Mouse (Mus musculus): ENCODE data around the gene Gm49776.
A peak's percentile ranks its signal among the peaks of the same experiment; 100 is the strongest.
"Not testable (repeated sequence)": the region's sequence is repeated elsewhere in the genome, so short reads cannot be mapped to it uniquely, and the experiment has no call there.

Gm49776 gene

GRCm38 (mm10) chr16:18258221-18258620 lies at the start of gene Gm49776:
Gene Gm49776 (minus strand): TSS chr16:18258321.
- no peak for DNase-seq (ENCODE audit: low read depth in 1 of 2, low spot score in 2 of 2)

GRCm38 (mm10) chr16:18289614-18290013 lies 31.5 kb upstream of the Gm49776 start:
- not testable (repeated sequence) for DNase-seq (ENCODE audit: low read depth in 1 of 2, low spot score in 2 of 2)

DNA sequence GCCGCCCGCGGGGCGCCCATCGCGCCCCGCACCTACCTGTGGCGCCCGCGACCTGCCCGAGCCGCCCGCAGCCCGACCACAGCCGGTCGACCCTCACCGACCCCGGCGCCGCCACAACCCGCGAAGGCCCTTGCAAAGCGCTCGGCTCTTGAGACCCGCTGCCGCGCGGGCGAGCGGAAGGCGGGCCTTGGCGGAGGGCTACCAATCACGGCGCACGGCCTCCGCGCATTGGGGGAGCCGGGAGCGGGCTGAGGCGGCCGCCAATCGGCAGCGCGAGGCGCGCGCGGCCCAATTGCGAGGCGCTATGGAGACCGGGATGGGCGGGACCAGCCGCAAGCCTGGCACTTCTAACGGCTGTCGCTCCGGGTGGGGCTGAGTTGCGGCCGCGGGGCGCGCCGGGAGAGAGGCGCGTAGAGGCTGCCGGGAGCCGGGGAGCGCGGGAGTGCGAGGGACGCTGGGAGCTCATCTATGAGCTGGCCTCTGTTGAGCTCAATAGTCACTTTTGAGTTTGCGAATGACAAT lies 31.0 kb upstream of the Gm49776 start, which contains the start of gene Dgcr8:
TSS of gene Dgcr8 (minus strand) at position 180 of the 522 bp plus-strand sequence.
- peak; percentile 93 to 96 for DNase-seq (ENCODE audit: low read depth in 1 of 2, low spot score in 2 of 2)

GRCm38 (mm10) chr16:18288581-18289061 lies 30.5 kb upstream of the Gm49776 start:
- DNase-seq (ENCODE audit: low read depth in 1 of 2, low spot score in 2 of 2): no peak

DNA sequence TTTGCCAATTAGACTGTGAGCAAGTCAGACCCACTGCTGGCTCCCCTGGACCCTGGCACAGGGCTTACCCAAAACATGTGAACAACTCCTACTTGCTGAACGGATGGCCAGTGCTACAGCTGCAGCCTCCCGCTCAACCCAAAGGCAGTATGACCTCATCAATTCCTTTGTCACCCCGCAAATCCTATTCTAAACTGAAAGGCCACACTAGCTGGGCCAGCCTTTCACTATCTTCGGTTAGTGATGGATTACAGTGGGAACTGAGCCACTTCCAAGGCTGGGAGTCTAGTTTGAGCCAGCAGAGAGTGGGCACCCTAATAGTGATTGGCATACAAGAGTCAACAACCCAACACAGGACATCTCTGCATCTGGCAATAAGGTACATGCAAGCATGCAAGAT lies 30.0 kb upstream of the Gm49776 start:
- no peak for DNase-seq (ENCODE audit: low read depth in 1 of 2, low spot score in 2 of 2)

GRCm38 (mm10) chr16:18275166-18275565 lies 17.0 kb upstream of the Gm49776 start:
- DNase-seq (ENCODE audit: low read depth in 1 of 2, low spot score in 2 of 2): no peak

DNA sequence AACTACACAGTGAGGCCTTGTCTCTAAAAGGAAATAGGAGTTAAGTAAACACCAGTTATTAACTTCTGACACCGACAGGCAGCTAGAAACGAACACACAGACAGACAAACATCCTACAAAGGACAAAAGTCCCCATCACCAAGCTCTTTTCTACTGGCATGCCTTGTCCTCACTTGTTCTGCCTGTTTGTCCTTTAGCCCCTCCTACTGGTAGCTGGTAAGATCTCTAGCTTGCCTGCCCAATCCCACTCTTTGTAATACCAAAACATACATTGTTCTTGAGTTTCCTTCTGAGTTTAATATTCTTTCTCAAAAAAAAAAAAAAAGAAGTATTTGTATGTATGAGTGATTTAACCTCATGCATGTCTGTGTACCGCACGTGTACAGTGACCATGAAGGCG lies 10.1 kb upstream of the Gm49776 start:
- no peak for DNase-seq (ENCODE audit: low read depth in 1 of 2, low spot score in 2 of 2)

DNA sequence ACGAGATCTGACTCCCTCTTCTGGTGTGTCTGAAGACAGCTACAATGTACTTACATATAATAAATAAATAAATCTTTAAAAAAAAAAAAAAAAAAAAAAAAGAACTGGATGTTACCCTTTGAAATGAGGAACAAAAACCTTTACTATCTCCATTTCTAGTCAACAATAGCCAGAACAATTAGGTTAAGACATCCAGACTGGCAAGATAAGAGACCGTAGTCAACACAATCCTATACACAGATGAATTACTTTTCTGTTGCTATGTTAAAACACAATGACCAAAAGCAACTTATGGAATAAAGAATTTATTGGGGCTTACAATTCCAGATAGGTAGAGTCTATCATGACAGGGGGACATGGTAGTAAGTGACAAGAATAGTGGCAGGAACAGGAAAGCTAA lies 6.9 kb upstream of the Gm49776 start:
- no peak for DNase-seq (ENCODE audit: low read depth in 1 of 2, low spot score in 2 of 2)

DNA sequence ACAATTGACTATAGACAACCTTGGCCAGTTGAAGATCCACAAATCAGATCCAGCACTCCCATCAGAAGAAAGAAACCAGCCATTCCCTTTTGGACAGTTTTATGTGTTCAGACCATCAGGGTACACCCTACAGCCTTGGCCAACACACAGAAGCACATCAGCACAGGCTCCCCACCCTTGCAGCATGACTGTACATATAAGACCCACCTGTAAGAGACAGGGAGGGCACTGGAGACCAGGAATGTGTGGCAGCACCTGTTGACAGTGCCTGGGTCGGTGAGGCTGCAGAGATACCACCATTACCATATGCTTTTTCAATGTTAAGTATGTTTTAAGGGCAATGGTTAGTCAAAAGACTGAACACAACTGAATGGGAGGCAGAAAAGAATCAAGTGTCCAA lies 4.3 kb downstream of the Gm49776 start:
- DNase-seq (ENCODE audit: low read depth in 1 of 2, low spot score in 2 of 2): no peak

DNA sequence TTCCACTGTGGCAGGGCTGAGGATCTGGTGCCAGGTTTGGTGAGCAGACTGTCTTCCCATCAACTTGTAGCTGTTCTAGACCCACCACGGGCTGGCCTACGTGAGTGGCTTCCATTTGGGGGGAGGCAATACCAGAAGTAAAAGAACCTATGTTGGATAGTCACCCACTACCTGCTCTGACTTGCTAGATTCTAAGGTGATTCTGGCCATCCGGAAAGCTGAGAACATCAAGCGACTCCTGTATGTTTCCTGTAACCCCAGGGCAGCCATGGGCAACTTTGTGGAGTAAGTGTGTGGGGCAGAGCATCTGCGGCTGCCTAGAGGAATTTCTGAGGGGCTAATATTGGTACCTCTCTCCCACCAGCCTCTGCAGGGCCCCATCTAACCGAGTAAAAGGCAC lies 5.4 kb downstream of the Gm49776 start:
- no peak for DNase-seq (ENCODE audit: low read depth in 1 of 2, low spot score in 2 of 2)

- no peak for DNase-seq (ENCODE audit: low read depth in 1 of 2, low spot score in 2 of 2)
Measured at GRCm38 (mm10) chr16:18250828-18251790, 7.0 kb downstream of the Gm49776 start.

GRCm38 (mm10) chr16:18250231-18250630 lies 7.9 kb downstream of the Gm49776 start:
- DNase-seq (ENCODE audit: low read depth in 1 of 2, low spot score in 2 of 2): no peak

GRCm38 (mm10) chr16:18249364-18249967 lies 8.7 kb downstream of the Gm49776 start:
- DNase-seq (ENCODE audit: low read depth in 1 of 2, low spot score in 2 of 2): peak; percentile 59 to 66

- peak; percentile 97 to 98 for DNase-seq (ENCODE audit: low read depth in 1 of 2, low spot score in 2 of 2)
Measured at GRCm38 (mm10) chr16:18248433-18249363, 9.4 kb downstream of the Gm49776 start, which contains the start of the genes Trmt2a and Ranbp1. Gene Trmt2a (plus strand): TSS chr16:18248679. Gene Ranbp1 (minus strand): TSS chr16:18248732.

- DNase-seq (ENCODE audit: low read depth in 1 of 2, low spot score in 2 of 2): peak in 1 of 2 experiments; percentile 10
Measured at GRCm38 (mm10) chr16:18247521-18248399, 10.4 kb downstream of the Gm49776 start.

DNA sequence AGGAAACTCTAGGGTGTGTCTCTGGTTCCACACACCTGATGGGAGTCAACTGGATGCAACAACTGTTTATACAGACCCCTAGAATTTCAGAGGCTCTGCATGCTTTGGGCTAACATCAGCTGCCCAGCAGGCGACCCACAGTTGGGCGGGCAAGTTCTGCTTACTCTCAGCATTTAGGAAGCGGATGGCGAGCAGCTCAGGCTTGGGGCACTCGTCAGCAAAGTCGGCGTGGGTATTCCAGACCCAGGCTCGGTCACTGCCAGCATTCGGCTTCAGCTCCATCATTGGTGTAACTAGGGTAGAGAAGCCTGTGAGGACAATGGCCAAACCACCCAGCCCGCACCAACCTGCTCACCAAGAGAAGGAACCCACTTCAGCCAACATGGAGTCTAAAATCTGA lies 16.5 kb downstream of the Gm49776 start:
- no peak for DNase-seq (ENCODE audit: low read depth in 1 of 2, low spot score in 2 of 2)

DNA sequence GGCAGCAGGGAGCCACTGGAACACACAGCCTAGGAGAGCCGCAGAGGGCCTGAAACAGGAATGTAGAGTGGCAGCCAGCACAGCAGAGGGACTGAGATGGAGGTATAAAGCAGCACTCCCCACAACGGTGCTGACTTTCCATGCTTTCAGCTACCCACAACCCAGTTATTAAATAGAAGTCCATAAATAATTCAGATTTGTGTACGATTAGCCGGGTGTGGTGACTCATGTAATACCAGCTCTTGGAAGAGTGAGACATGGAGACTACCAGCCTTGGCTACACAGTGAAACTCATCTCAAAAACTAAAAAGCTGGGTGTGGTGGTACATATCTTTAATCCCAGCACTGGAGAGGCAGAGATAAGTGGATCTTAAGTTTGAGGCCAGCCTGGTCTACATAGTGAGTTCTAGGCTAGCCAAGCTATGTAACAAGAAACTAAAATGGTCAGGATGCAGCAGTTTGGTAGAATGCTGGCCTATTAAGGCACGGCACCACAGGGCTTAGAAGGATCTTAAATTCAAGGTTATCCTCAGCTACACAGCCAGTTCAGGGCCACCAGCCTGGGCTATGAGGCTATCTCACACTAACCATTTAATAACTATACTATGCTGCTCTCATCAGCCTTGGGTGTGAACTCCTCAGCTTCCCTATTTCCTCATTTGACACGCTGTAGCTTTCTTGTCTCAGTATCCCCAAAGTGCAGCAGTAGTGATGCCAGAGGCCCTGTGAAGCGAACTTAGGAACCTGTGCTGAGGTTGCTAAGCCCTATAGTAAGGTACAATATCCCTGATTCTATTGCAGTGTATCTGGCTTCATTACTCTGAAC lies 21.2 kb downstream of the Gm49776 start:
- no peak for DNase-seq (ENCODE audit: low read depth in 1 of 2, low spot score in 2 of 2)

DNA sequence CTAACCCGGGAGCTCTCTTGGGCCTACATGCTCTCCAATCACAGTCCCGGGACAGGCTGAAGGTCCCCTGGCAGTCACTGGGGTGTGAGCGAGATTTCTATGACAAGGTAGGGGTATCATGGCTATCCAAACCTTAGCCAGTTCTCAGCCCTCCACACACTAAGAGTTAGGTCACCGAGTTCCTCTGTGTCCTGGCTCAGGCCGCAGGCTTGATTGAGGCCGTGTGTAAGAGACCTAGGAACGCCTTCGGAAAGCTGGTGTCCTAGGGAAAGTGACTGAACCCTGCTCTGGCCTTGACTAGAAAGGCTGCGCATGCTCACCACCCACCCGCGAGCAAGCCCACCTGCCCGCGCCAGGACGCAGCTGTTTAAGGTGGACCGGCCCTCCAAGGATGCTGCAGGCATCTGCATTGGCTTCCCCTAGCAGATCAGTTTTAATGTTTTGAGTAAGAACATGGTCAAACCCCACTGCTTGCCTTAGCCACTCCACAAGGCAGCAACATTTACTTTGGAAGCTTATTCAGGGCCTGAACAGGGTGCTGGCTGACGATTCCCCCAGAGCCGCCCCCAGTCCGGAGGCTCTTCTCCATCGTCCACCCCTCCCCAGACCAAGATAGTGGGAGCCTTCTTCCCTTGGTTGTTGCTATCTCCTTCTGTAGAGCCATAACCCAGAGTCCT lies 22.6 kb downstream of the Gm49776 start:
- no peak for DNase-seq (ENCODE audit: low read depth in 1 of 2, low spot score in 2 of 2)

Measured in monocyte, adult 2 months (primary cell).